Mouse (Mus musculus): ENCODE measurements around the gene Phactr4.

DNA sequence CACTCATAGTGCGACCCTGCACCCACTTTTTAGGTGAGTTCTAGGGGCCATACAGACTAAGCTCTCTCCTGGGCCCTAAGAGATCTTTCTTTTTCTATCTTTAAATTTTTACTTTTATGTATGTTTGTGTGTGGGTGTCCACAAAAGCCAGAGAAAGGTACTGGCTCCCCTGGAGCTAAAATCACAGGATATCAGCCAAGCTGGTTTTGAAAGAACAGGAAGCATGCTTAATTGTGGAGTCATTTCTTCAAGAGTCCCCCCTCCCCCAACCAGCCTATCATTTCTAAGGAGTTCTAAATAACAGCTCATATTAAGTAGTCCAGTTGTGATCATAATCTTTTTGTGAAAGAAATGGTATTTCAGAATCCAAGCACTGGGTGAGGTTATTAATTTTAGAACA lies 48.5 kb downstream of the Phactr4 start:
- TF ChIP-seq EP300 (IDR thresholded peaks at IDR 0.05; ENCODE audit: low read depth), result no peak
- TF ChIP-seq CTCF (IDR thresholded peaks at IDR 0.05; ENCODE audit: low read depth), result no peak

Data from heart, postnatal 0 days (tissue).